Mouse (Mus musculus): ENCODE data around the gene Dmrt3. TPM values are rescaled to one million over a fixed set of nuclear protein-coding genes. Genes with fewer than 3 reads are reported as not detected.

Dmrt3 gene
- total and polyA plus RNA-seq, 2 experiments from 2014 or later: 0.21 to 0.31 TPM

- H3K4me3 ChIP-seq (ENCODE audit: low read length): no peak overlapping the region
- no peaks in the 10 kb centered on the region for H3K4me1 ChIP-seq (ENCODE audit: insufficient read depth, low read length)
- ATAC-seq: no peak
- WGBS: 69% methylated on average over 3 of the region's 3 CpGs
- H3K9me3 ChIP-seq (ENCODE audit: low read length): no peaks in the 10 kb centered on the region
- no peak for TF ChIP-seq CTCF (IDR thresholded peaks at IDR 0.05; ENCODE audit: low read depth)
- H3K27ac ChIP-seq: no peak overlapping the region
- no peak for DNase-seq (ENCODE audit: low spot score)
- H3K9ac ChIP-seq (replicated peaks; ENCODE audit: low read length): no peak overlapping the region
- no peak overlapping the region for H3K4me2 ChIP-seq (ENCODE audit: low read depth, low read length)
- H3K27me3 ChIP-seq (ENCODE audit: insufficient read depth, low read length): no peaks in the 10 kb centered on the region
- no peaks in the 10 kb centered on the region for H3K36me3 ChIP-seq (ENCODE audit: insufficient read depth, low read length)
These were observed 37.0 kb downstream of the Dmrt3 start for GRCm38 (mm10) chr19:25647136-25647535.

- DNase-seq (ENCODE audit: low spot score): no peak
- WGBS: 66% methylated on average over 4 of the region's 4 CpGs
- H3K4me1 ChIP-seq (ENCODE audit: insufficient read depth, low read length): no peaks in the 10 kb centered on the region
These were observed 38.6 kb downstream of the Dmrt3 start for GRCm38 (mm10) chr19:25648701-25649100.

GRCm38 (mm10) chr19:25650474-25650873, 40.4 kb downstream of the Dmrt3 start:
- DNase-seq (ENCODE audit: low spot score): no peak
- no peak for TF ChIP-seq CTCF (IDR thresholded peaks at IDR 0.05; ENCODE audit: low read depth)
- Histone ChIP-seq H3K27ac (no peak overlapping the region), H3K4me3 (ENCODE audit: low read length) (no peak overlapping the region), H3K27me3 (ENCODE audit: insufficient read depth, low read length) (no peaks in the 10 kb centered on the region), H3K36me3 (ENCODE audit: insufficient read depth, low read length) (no peaks in the 10 kb centered on the region), H3K4me2 (ENCODE audit: low read depth, low read length) (no peak overlapping the region), H3K4me1 (ENCODE audit: insufficient read depth, low read length) (no peaks in the 10 kb centered on the region), H3K9ac (replicated peaks; ENCODE audit: low read length) (no peak overlapping the region), H3K9me3 (ENCODE audit: low read length) (no peaks in the 10 kb centered on the region)
- ATAC-seq: no peak
- 80% methylated on average over 10 of the region's 10 CpGs for WGBS

More at GRCm38 (mm10) chr19:25648701-25649100, 38.6 kb downstream of the Dmrt3 start:
- H3K36me3 ChIP-seq (ENCODE audit: insufficient read depth, low read length): no peaks in the 10 kb centered on the region
- H3K4me2 ChIP-seq (ENCODE audit: low read depth, low read length): no peak overlapping the region
- ATAC-seq: no peak
- no peak overlapping the region for H3K9ac ChIP-seq (replicated peaks; ENCODE audit: low read length)
- no peak overlapping the region for H3K27ac ChIP-seq
- no peaks in the 10 kb centered on the region for H3K27me3 ChIP-seq (ENCODE audit: insufficient read depth, low read length)
- no peak for TF ChIP-seq CTCF (IDR thresholded peaks at IDR 0.05; ENCODE audit: low read depth)
- no peaks in the 10 kb centered on the region for H3K9me3 ChIP-seq (ENCODE audit: low read length)
- no peak overlapping the region for H3K4me3 ChIP-seq (ENCODE audit: low read length)

GRCm38 (mm10) chr19:25652560-25652959, 42.5 kb downstream of the Dmrt3 start:
- 65% methylated on average over 5 of the region's 5 CpGs for WGBS
- H3K9ac ChIP-seq (replicated peaks; ENCODE audit: low read length): no peak overlapping the region
- no peak overlapping the region for H3K27ac ChIP-seq
- no peaks in the 10 kb centered on the region for H3K4me1 ChIP-seq (ENCODE audit: insufficient read depth, low read length)
- H3K36me3 ChIP-seq (ENCODE audit: insufficient read depth, low read length): no peaks in the 10 kb centered on the region
- H3K27me3 ChIP-seq (ENCODE audit: insufficient read depth, low read length): no peaks in the 10 kb centered on the region
- TF ChIP-seq CTCF (IDR thresholded peaks at IDR 0.05; ENCODE audit: low read depth): no peak
- no peaks in the 10 kb centered on the region for H3K9me3 ChIP-seq (ENCODE audit: low read length)
- H3K4me2 ChIP-seq (ENCODE audit: low read depth, low read length): no peak overlapping the region
- ATAC-seq (no peak), DNase-seq (ENCODE audit: low spot score) (no peak)
- H3K4me3 ChIP-seq (ENCODE audit: low read length): no peak overlapping the region

GRCm38 (mm10) chr19:25654034-25654749, 44.1 kb downstream of the Dmrt3 start:
- Histone ChIP-seq H3K27me3 (ENCODE audit: insufficient read depth, low read length) (no peaks in the 10 kb centered on the region), H3K4me3 (ENCODE audit: low read length) (no peak overlapping the region), H3K4me2 (ENCODE audit: low read depth, low read length) (no peak overlapping the region), H3K27ac (no peak overlapping the region), H3K36me3 (ENCODE audit: insufficient read depth, low read length) (no peaks in the 10 kb centered on the region), H3K9me3 (ENCODE audit: low read length) (no peaks in the 10 kb centered on the region), H3K4me1 (ENCODE audit: insufficient read depth, low read length) (no peaks in the 10 kb centered on the region), H3K9ac (replicated peaks; ENCODE audit: low read length) (no peak overlapping the region)
- WGBS: 56% methylated on average over 12 of the region's 12 CpGs
- DNase-seq (ENCODE audit: low spot score) (no peak), ATAC-seq (no peak)
- no peak for TF ChIP-seq CTCF (IDR thresholded peaks at IDR 0.05; ENCODE audit: low read depth)

GRCm38 (mm10) chr19:25665486-25666339, 55.6 kb downstream of the Dmrt3 start:
- H3K4me1 ChIP-seq (ENCODE audit: insufficient read depth, low read length): no peaks in the 10 kb centered on the region
- ATAC-seq: no peak
- H3K4me3 ChIP-seq (ENCODE audit: low read length): no peak overlapping the region
- H3K9ac ChIP-seq (replicated peaks; ENCODE audit: low read length): no peak overlapping the region
- TF ChIP-seq CTCF (IDR thresholded peaks at IDR 0.05; ENCODE audit: low read depth): peak; percentile 38
- H3K27ac ChIP-seq: no peak overlapping the region
- no peaks in the 10 kb centered on the region for H3K36me3 ChIP-seq (ENCODE audit: insufficient read depth, low read length)
- no peak for DNase-seq (ENCODE audit: low spot score)
- peaks cover 71% of the 10 kb centered on the region for H3K27me3 ChIP-seq (ENCODE audit: insufficient read depth, low read length)
- H3K4me2 ChIP-seq (ENCODE audit: low read depth, low read length): no peak overlapping the region
- H3K9me3 ChIP-seq (ENCODE audit: low read length): no peaks in the 10 kb centered on the region
- WGBS: 3% methylated on average over 31 of the region's 31 CpGs

Data from hindbrain, postnatal 0 days (tissue).